Mouse (Mus musculus): Measurements from ENCODE around the gene Fam162b.

Gene Fam162b

GRCm38 (mm10) chr10:51590139-51590574 lies at the start of gene Fam162b:
TSS of gene Fam162b (minus strand) at chr10:51590517.
- no peak for DNase-seq (ENCODE audit: low spot score in 2 of 2)

- DNase-seq (ENCODE audit: low spot score in 2 of 2) = no peak
Observed at GRCm38 (mm10) chr10:51631411-51632136, 41.3 kb upstream of the Fam162b start, which contains the start of gene Gprc6a. TSS of gene Gprc6a (minus strand) at chr10:51631461.

- DNase-seq (ENCODE audit: low spot score in 2 of 2) = no peak
Observed at GRCm38 (mm10) chr10:51621193-51621592, 30.9 kb upstream of the Fam162b start.

DNA sequence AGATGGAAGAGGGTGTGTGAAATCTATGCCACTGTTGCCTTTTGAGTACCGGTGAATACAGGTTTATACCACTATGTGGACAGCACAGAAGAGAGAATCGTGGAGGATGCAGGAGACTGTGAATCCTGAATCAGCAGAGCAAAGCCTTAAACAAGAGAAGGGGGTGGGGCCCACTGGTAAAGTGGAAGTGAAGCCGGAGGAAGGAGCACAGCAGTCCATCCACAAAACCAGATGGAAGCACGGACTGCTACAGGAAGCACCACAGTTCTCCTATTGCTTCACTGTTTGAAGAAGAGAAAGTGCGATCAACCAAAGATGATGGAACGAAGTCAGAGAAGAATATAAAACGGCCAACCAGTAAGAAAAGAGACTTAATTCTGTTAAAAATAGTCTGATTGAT lies 29.8 kb upstream of the Fam162b start:
- no peak for DNase-seq (ENCODE audit: low spot score in 2 of 2)

DNA sequence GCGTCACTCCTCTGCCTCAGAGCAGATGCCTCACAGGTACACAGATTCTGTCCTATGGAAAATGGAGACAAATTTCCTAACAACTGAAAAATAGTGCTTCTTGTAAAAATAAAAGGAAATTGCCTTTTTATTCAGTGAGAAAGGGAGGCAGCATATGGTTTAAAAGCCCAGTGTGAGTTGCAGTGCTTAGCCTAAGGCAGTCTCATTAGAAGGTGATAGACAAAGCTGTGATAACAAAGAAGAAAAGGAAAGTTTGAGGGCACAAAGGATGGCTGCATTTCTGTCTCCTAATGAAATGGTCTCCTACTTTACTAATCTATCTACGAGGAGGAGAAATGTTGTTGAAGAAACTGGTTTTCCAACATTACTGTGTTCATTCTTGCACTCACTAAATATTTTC lies 28.2 kb upstream of the Fam162b start:
- DNase-seq (ENCODE audit: low spot score in 2 of 2) = no peak

- DNase-seq (ENCODE audit: low spot score in 2 of 2) = no peak
Observed at GRCm38 (mm10) chr10:51614826-51615590, 24.7 kb upstream of the Fam162b start.

DNA sequence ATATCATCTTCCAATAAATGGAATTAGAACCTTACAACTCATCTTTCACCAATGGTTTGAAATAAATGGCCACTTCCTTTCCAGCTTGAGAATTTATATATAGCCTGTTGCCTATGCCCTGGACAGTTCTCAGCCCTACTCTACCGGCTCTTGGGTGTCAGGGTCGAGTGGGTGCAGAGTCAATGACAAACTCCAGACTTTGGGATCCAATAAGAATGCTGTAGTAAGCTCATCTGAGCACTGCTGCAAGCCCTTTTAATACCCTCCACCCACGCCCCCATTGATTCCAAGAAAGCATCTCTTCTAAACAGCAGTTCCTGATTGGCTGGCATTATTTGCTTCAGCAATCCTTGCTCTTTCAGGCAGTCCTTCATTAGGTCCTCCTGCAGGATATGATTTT lies 23.1 kb upstream of the Fam162b start:
- DNase-seq (ENCODE audit: low spot score in 2 of 2) = no peak

DNA sequence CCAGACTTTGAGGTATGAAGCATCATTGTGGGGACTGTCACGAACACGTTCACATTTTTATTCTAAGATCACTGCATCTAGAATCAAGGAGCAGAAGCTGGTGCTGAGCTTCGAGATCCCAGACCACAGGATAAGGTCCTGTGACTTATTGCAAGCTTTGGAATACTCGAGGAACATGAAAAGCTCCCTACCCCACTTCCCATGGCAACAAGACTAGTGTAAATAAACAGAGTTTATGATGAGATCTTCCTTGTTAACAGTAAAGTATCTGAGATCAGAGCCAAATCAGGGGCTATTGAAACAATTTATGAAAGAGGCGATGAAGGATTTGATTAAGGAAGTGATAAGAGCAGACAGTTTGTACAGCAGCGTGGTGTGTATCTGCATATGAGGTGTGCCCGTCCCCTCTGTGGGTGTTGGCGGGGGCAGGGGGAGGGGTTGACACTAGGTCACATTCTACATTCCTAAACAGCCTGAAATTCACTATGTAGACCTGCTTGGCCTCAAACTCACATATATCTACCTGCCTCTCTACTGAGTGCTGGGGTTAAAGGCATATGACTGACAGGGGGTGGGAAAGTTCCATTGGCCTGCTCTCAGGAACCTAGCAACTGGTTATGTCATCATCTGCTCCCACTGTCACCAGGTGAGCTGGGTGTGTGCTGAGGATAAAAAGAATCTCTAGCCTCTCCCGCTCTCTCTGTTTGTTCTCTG lies 21.8 kb upstream of the Fam162b start:
- no peak for DNase-seq (ENCODE audit: low spot score in 2 of 2)

DNA sequence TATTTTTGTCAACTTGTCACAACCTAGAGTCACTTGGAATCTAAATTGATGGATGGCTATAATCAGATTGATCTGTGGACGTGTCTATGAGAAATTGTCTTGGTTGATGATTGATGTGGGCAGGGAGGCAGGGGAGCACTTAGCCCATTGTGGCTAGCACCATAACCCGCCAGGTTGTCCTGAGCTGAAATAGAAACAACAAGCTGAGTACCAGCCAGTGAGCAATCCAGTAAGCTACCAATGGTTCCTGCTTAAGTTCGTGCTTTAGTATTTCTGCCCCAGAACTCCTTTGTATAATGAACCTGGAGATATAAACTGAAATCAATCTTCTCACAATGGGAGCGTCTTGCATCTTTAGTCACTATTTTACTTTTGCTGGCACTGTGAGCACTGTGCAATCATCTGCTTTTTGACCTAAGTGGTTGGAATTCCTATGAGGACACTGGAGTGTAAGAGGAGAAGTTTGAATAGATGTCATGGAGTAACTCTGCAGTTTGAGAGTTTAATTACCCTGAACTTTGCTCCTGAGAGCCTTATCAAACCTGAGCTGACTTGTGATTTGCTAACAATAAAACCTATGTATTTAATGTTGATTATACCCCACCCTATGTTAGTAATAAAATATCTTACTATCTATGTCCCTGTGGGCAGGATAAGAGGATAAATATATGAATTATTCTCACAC lies 19.6 kb upstream of the Fam162b start:
- DNase-seq (ENCODE audit: low spot score in 2 of 2) = no peak

GRCm38 (mm10) chr10:51596928-51597635 lies 6.8 kb upstream of the Fam162b start:
- no peak for DNase-seq (ENCODE audit: low spot score in 2 of 2)

DNA sequence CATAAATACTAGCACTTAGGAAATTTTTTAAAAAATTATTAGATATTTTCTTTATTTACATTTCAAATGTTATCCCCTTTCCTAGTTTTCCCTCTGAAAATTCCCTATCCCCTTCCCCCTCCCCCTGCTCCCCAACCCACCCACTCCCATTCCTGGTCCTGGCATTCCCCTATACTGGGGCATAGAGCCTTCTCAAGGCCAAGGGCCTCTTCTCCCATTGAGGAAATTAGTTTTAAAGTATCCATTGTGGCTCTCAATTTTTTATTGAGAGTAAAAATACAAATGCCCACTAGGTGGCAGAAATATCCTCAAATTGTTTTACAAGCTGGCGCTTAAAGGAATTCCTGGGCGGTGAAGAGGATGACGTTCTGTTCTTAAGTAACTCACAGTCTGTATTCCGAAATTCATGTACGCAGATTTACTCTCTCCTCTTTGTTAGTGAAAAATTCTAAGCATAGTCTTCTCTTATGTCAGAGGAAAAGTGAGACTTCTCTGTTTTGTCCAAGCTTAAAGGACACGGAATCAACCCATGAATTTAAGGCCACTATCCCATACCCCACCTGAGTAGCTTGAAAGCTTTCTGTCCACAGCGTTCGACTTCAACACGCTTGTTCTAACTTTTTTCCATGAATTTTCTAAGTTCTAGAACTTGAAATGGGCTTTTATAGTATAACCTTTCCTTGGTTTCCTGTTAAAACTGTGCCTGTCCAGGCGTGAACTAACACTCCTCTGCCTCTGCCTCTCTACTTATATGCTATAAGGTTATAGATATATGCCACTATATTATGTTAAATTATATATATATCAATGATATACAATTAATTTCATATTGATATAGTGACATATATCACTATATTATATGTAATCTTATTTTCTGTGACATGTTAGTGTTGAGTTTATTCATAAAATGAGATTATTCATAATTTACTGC lies 4.9 kb upstream of the Fam162b start:
- DNase-seq (ENCODE audit: low spot score in 2 of 2) = no peak

DNA sequence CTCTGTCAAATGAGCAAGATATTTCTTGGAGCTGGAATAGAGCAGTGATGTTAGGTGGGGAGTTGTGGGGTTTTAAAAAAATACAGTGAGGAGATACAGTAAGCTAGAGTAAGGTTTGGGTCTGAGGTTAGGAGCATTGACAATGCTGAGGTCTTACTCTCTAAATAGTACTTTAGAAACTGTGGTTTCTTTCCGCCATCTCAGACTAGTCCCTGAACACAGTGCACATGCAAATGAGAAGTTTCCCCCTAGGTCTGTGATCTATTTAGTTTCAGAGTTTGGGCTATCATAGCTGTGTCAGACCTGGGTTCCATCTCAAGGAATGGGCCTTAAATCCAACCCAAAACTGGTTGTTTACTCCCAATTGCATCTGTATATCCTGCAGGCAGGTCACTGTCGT lies 1.3 kb upstream of the Fam162b start:
- DNase-seq (ENCODE audit: low spot score in 2 of 2) = no peak

- DNase-seq (ENCODE audit: low spot score in 2 of 2) = no peak
Observed at GRCm38 (mm10) chr10:51584919-51585318, 5.4 kb downstream of the Fam162b start.

DNA sequence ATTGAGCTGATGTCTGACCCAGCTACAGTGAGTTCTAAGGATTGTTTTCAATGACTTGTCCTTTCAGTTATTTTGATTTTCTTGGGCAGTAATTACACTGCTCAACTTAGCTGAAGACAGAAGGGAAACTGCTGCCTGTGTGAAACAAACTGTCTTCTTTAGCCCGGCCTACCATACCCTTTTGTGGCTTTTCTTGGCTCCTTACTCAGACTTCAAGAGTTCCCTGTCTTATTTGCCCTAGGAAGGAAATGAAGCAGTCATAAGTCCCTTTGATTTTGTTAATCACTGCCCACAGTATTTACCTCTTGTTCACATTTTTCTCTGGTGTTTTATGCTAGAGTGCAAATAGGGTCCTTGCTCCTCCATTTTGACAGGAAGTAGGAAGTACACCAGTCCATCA lies 5.9 kb downstream of the Fam162b start:
- no peak for DNase-seq (ENCODE audit: low spot score in 2 of 2)

DNA sequence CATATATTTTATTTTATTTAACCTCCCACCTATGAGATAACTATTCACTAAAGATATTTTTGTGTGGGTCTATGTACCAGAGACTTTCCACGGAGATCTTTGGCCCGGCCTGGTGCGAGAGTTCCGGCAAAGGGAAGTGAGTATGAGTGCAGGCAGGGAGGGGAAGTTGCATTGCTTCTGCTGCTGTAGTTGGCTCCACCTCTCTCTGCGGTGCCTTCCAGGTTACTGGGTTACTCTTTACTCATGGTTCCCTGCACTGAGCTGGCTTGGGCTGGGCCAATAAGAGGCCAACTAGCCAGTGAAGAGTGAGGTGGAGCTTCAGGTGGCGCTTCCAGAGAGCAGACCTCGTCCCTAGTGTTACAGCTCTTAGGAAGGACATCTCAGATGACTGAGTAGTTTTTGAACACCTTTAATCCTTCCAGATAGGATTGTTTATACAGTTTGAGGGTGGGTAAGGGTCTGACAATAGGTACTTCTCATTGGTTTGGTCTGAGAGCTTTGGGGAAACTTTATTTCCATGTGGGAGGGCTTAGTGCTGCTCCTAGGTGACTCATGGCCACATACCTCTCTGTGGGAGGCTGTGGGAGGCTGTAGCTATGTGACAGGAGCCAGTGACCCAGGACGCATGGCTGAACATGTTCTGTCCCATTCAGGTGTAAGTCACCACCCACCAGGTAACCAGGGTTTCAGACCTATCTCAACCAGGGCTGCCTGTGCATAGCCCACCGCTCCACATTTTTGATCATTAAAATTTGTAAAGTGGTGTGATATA lies 18.9 kb downstream of the Fam162b start:
- DNase-seq (ENCODE audit: low spot score in 2 of 2) = no peak

DNA sequence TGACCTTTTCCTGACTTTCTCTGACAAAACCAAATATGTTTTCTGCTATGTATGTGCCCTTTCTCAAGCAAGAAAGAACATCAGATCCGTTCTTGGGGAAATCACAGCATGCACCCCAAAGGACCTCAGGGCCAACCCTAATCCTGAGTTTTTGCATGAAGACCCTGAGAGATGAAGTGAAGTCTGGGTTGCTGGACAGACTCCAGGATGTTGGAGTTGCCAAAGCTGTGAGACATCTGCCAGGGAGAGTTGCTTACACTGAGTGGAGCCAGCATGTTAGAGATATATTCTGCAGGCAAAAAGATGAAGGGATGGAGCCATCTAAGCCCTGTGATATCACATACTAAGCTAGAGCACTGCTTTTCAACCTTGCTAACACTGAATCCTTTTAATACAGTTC lies 34.3 kb downstream of the Fam162b start:
- DNase-seq (ENCODE audit: low spot score in 2 of 2) = no peak

- peak; percentile 52 to 76 for DNase-seq (ENCODE audit: low spot score in 2 of 2)
Observed at GRCm38 (mm10) chr10:51553348-51554123, 36.8 kb downstream of the Fam162b start.
